Mouse (Mus musculus) heart, embryonic 10.5 days (tissue): ENCODE data around the gene Vapa. TPM values are rescaled to one million over a fixed set of nuclear protein-coding genes. Genes with fewer than 3 reads are reported as not detected.

ENCODE experiments used
- DNase-seq: peaks from one replicate; pipeline ENCODE4 v3.0.0-alpha.2; 2017; ENCODE audit warnings: low spot score
- H3K27ac ChIP-seq: fragments of 300-500 bp; sonication (generic); 2 replicates; pipeline ENCODE4 v1.5.1; 2016; ENCODE audit warnings: mild to moderate bottlenecking
- H3K27me3 ChIP-seq: fragments of 300-500 bp; sonication (generic); 2 replicates; pipeline ENCODE4 v1.6.1; 2016; ENCODE audit warnings: mild to moderate bottlenecking; ENCODE audit not compliant: poor library complexity, insufficient read depth, severe bottlenecking
- H3K36me3 ChIP-seq: fragments of 300-500 bp; sonication (generic); 2 replicates; pipeline ENCODE4 v1.6.1; 2016; ENCODE audit warnings: mild to moderate bottlenecking, moderate library complexity
- H3K4me1 ChIP-seq: fragments of 300-500 bp; sonication (generic); 2 replicates; pipeline ENCODE4 v1.6.1; 2016; ENCODE audit warnings: mild to moderate bottlenecking
- H3K4me3 ChIP-seq: fragments of 300-500 bp; sonication (generic); 2 replicates; pipeline ENCODE4 v1.5.1; 2016; ENCODE audit warnings: mild to moderate bottlenecking, moderate library complexity
- H3K9me3 ChIP-seq: fragments of 300-500 bp; sonication (generic); 2 replicates; pipeline ENCODE4 v1.6.1; 2016; ENCODE audit warnings: mild to moderate bottlenecking, moderate library complexity
- WGBS: fragments of 180-500 bp; shearing (Covaris S2); methylation state at CpG from one replicate; pipeline ENCODE4 v1.1.7; 2016; 5-methylcytosine and 5-hydroxymethylcytosine counted together
- polyA plus RNA-seq: library from polyadenylated mRNA; unstranded; fragments of >200 nt; fragmentation: Nextera tagmentation; extraction: Ambion mirVana; gene quantifications from 2 replicates; pipeline ENCODE4 v1.2.1, GENCODE M21; 2016

Gene Vapa
- polyA plus RNA-seq, 1 experiment from 2014 or later, result 179 TPM

GRCm38 (mm10) chr17:65614431-65614830, 1.1 kb upstream of the Vapa start:
- 5% methylated on average over 9 of the region's 9 CpGs for WGBS
- Histone ChIP-seq H3K27ac (peak overlapping the region; percentile 99), H3K27me3 (no peaks in the 10 kb centered on the region), H3K4me3 (peak overlapping the region; percentile 89), H3K9me3 (no peaks in the 10 kb centered on the region), H3K36me3 (no peaks in the 10 kb centered on the region), H3K4me1 (peaks cover 11% of the 10 kb centered on the region)
- DNase-seq, result no peak

GRCm38 (mm10) chr17:65613142-65613462, 253 bp downstream of the Vapa start:
- no peaks in the 10 kb centered on the region for H3K36me3 ChIP-seq
- peaks cover 24% of the 10 kb centered on the region for H3K4me1 ChIP-seq
- DNase-seq, result no peak
- peak overlapping the region; percentile 89 for H3K4me3 ChIP-seq
- under 1% methylated on average over 39 of the region's 42 CpGs for WGBS
- H3K9me3 ChIP-seq, result no peaks in the 10 kb centered on the region
- H3K27ac ChIP-seq, result peak overlapping the region; percentile 99
- H3K27me3 ChIP-seq, result no peaks in the 10 kb centered on the region

GRCm38 (mm10) chr17:65612391-65613141, 789 bp downstream of the Vapa start:
- Histone ChIP-seq H3K9me3 (no peaks in the 10 kb centered on the region), H3K27me3 (no peaks in the 10 kb centered on the region), H3K4me1 (peaks cover 29% of the 10 kb centered on the region), H3K4me3 (peak overlapping the region; percentile 89), H3K27ac (peak overlapping the region; percentile 99), H3K36me3 (no peaks in the 10 kb centered on the region)
- DNase-seq, result no peak
- 3% methylated on average over 91 of the region's 91 CpGs for WGBS

GRCm38 (mm10) chr17:65611721-65612120, 1.6 kb downstream of the Vapa start:
- no peaks in the 10 kb centered on the region for H3K27me3 ChIP-seq
- WGBS, result 13% methylated on average over 4 of the region's 4 CpGs
- peaks cover 36% of the 10 kb centered on the region for H3K4me1 ChIP-seq
- no peak overlapping the region for H3K27ac ChIP-seq
- H3K9me3 ChIP-seq, result no peaks in the 10 kb centered on the region
- peak overlapping the region; percentile 89 for H3K4me3 ChIP-seq
- no peak for DNase-seq
- H3K36me3 ChIP-seq, result no peaks in the 10 kb centered on the region

- H3K36me3 ChIP-seq, result no peaks in the 10 kb centered on the region
These were observed 4.6 kb downstream of the Vapa start for GRCm38 (mm10) chr17:65608743-65609142.

GRCm38 (mm10) chr17:65608312-65608687, 5.1 kb downstream of the Vapa start:
- H3K4me1 ChIP-seq, result peaks cover 64% of the 10 kb centered on the region
- H3K27ac ChIP-seq, result no peak overlapping the region
- DNase-seq, result no peak
- H3K9me3 ChIP-seq, result no peaks in the 10 kb centered on the region
- WGBS, result 81% methylated on average over 2 of the region's 2 CpGs
- H3K4me3 ChIP-seq, result no peak overlapping the region
- H3K36me3 ChIP-seq, result no peaks in the 10 kb centered on the region
- no peaks in the 10 kb centered on the region for H3K27me3 ChIP-seq

More at GRCm38 (mm10) chr17:65608743-65609142, 4.6 kb downstream of the Vapa start:
- DNase-seq, result no peak
- 24% methylated on average over 5 of the region's 5 CpGs for WGBS
- Histone ChIP-seq H3K4me3 (no peak overlapping the region), H3K4me1 (peaks cover 63% of the 10 kb centered on the region), H3K27ac (no peak overlapping the region), H3K9me3 (no peaks in the 10 kb centered on the region), H3K27me3 (no peaks in the 10 kb centered on the region)

GRCm38 (mm10) chr17:65607574-65608311, 5.6 kb downstream of the Vapa start:
- Histone ChIP-seq H3K27me3 (no peaks in the 10 kb centered on the region), H3K9me3 (no peaks in the 10 kb centered on the region), H3K36me3 (no peaks in the 10 kb centered on the region), H3K4me3 (no peak overlapping the region), H3K27ac (no peak overlapping the region), H3K4me1 (peaks cover 64% of the 10 kb centered on the region)
- DNase-seq, result no peak
- 46% methylated on average over 7 of the region's 7 CpGs for WGBS

- DNase-seq, result no peak
- no peaks in the 10 kb centered on the region for H3K27me3 ChIP-seq
- no peaks in the 10 kb centered on the region for H3K9me3 ChIP-seq
- H3K36me3 ChIP-seq, result no peaks in the 10 kb centered on the region
- 67% methylated on average over 4 of the region's 4 CpGs for WGBS
- peaks cover 60% of the 10 kb centered on the region for H3K4me1 ChIP-seq
- H3K4me3 ChIP-seq, result no peak overlapping the region
- H3K27ac ChIP-seq, result no peak overlapping the region
These were observed 7.3 kb downstream of the Vapa start for GRCm38 (mm10) chr17:65606014-65606413.

GRCm38 (mm10) chr17:65604892-65605291, 8.5 kb downstream of the Vapa start:
- Histone ChIP-seq H3K4me1 (peaks cover 57% of the 10 kb centered on the region), H3K27me3 (no peaks in the 10 kb centered on the region), H3K36me3 (no peaks in the 10 kb centered on the region), H3K4me3 (no peak overlapping the region), H3K9me3 (no peaks in the 10 kb centered on the region), H3K27ac (no peak overlapping the region)
- DNase-seq, result no peak

- H3K9me3 ChIP-seq, result no peaks in the 10 kb centered on the region
These were observed 9.0 kb downstream of the Vapa start for GRCm38 (mm10) chr17:65604315-65604714.

GRCm38 (mm10) chr17:65597857-65598486, 15.4 kb downstream of the Vapa start:
- Histone ChIP-seq H3K4me3 (no peak overlapping the region), H3K36me3 (peaks cover 1% of the 10 kb centered on the region), H3K9me3 (no peaks in the 10 kb centered on the region), H3K27me3 (no peaks in the 10 kb centered on the region), H3K4me1 (peaks cover 13% of the 10 kb centered on the region), H3K27ac (no peak overlapping the region)
- 64% methylated on average over 3 of the region's 3 CpGs for WGBS
- no peak for DNase-seq

More at GRCm38 (mm10) chr17:65604315-65604714, 9.0 kb downstream of the Vapa start:
- Histone ChIP-seq H3K4me1 (peaks cover 52% of the 10 kb centered on the region), H3K27me3 (no peaks in the 10 kb centered on the region), H3K4me3 (no peak overlapping the region), H3K36me3 (no peaks in the 10 kb centered on the region), H3K27ac (no peak overlapping the region)
- no peak for DNase-seq

- DNase-seq, result no peak
- 90% methylated on average over 8 of the region's 8 CpGs for WGBS
- H3K36me3 ChIP-seq, result peaks cover 15% of the 10 kb centered on the region
These were observed 18.7 kb downstream of the Vapa start for GRCm38 (mm10) chr17:65594687-65595086.

GRCm38 (mm10) chr17:65586892-65587291, 26.5 kb downstream of the Vapa start:
- 0 out of 2 replicates have a peak, but pooled peaks cover 6% of the 10 kb centered on the region for H3K4me1 ChIP-seq
- H3K4me3 ChIP-seq, result no peak overlapping the region
- H3K36me3 ChIP-seq, result peaks cover 10% of the 10 kb centered on the region
- 58% methylated on average over 3 of the region's 3 CpGs for WGBS
- H3K27me3 ChIP-seq, result no peaks in the 10 kb centered on the region
- H3K27ac ChIP-seq, result no peak overlapping the region
- H3K9me3 ChIP-seq, result no peaks in the 10 kb centered on the region
- DNase-seq, result no peak

More at GRCm38 (mm10) chr17:65594687-65595086, 18.7 kb downstream of the Vapa start:
- Histone ChIP-seq H3K9me3 (no peaks in the 10 kb centered on the region), H3K27me3 (no peaks in the 10 kb centered on the region), H3K27ac (no peak overlapping the region), H3K4me3 (no peak overlapping the region), H3K4me1 (peaks cover 13% of the 10 kb centered on the region)
